Mouse (Mus musculus) liver, embryonic 14.5 days (tissue): ENCODE measurements around the gene AI593442.

Experiments used
- CTCF ChIP-seq: IDR thresholded peaks from 2 replicates; pipeline ENCODE4 v1.5.1; 2016; ENCODE audit warnings: antibody characterized with exemption, low read depth, control low read depth
- EP300 ChIP-seq: IDR thresholded peaks from 2 replicates; pipeline ENCODE4 v1.6.1; 2016; ENCODE audit warnings: antibody characterized with exemption, low read depth

- TF ChIP-seq CTCF: no peak
- TF ChIP-seq EP300: no peak
Observed at GRCm38 (mm10) chr9:52644156-52644555, 35.4 kb downstream of the AI593442 start.
